Mouse (Mus musculus) heart, embryonic 10.5 days (tissue): Measurements from ENCODE around the gene Dlg5. TPM values are rescaled to one million over a fixed set of nuclear protein-coding genes. Genes with fewer than 3 reads are reported as not detected.

Source experiments
- DNase-seq: peaks from one replicate; pipeline ENCODE4 v3.0.0-alpha.2; 2017; ENCODE audit warnings: low spot score
- H3K27ac ChIP-seq: fragments of 300-500 bp; sonication (generic); 2 replicates; pipeline ENCODE4 v1.5.1; 2016; ENCODE audit warnings: mild to moderate bottlenecking
- H3K27me3 ChIP-seq: fragments of 300-500 bp; sonication (generic); 2 replicates; pipeline ENCODE4 v1.6.1; 2016; ENCODE audit warnings: mild to moderate bottlenecking; ENCODE audit not compliant: poor library complexity, insufficient read depth, severe bottlenecking
- H3K36me3 ChIP-seq: fragments of 300-500 bp; sonication (generic); 2 replicates; pipeline ENCODE4 v1.6.1; 2016; ENCODE audit warnings: mild to moderate bottlenecking, moderate library complexity
- H3K4me1 ChIP-seq: fragments of 300-500 bp; sonication (generic); 2 replicates; pipeline ENCODE4 v1.6.1; 2016; ENCODE audit warnings: mild to moderate bottlenecking
- H3K4me3 ChIP-seq: fragments of 300-500 bp; sonication (generic); 2 replicates; pipeline ENCODE4 v1.5.1; 2016; ENCODE audit warnings: mild to moderate bottlenecking, moderate library complexity
- H3K9me3 ChIP-seq: fragments of 300-500 bp; sonication (generic); 2 replicates; pipeline ENCODE4 v1.6.1; 2016; ENCODE audit warnings: mild to moderate bottlenecking, moderate library complexity
- WGBS: fragments of 180-500 bp; shearing (Covaris S2); methylation state at CpG from one replicate; pipeline ENCODE4 v1.1.7; 2016; 5-methylcytosine and 5-hydroxymethylcytosine counted together
- polyA plus RNA-seq: library from polyadenylated mRNA; unstranded; fragments of >200 nt; fragmentation: Nextera tagmentation; extraction: Ambion mirVana; gene quantifications from 2 replicates; pipeline ENCODE4 v1.2.1, GENCODE M21; 2016

The Dlg5 gene
- polyA plus RNA-seq, 1 experiment from 2014 or later: 15.1 TPM

GRCm38 (mm10) chr14:24134623-24135290 lies 111.0 kb downstream of the Dlg5 start:
- no peaks in the 10 kb centered on the region for H3K27me3 ChIP-seq
- H3K27ac ChIP-seq: no peak overlapping the region
- whole genome bisulfite sequencing: 83% methylated on average over 7 of the region's 7 CpGs
- no peaks in the 10 kb centered on the region for H3K4me1 ChIP-seq
- no peak overlapping the region for H3K4me3 ChIP-seq
- DNase-seq: no peak
- H3K9me3 ChIP-seq: no peaks in the 10 kb centered on the region
- H3K36me3 ChIP-seq: peaks cover 58% of the 10 kb centered on the region

DNA sequence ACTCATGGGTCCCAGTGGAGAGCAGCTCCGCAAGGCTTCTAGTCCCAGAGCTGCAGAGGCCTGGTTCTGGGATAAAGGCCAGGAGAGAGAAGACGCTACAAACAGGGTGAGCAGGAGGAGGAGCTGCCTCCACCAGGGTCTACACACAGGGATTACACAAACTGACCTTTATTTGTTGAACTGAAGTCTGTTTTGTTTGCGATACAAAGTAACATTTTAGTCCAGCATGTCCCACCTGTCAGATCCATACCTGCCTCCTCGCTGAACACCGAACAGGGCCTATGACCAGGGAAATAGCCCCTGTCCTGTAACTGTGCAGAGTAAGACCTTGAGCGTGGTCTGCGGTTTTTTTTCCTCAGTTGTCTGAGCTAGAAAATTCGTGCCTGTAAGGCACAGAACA lies 111.9 kb downstream of the Dlg5 start:
- peaks cover 51% of the 10 kb centered on the region for H3K36me3 ChIP-seq
- DNase-seq: no peak

DNA sequence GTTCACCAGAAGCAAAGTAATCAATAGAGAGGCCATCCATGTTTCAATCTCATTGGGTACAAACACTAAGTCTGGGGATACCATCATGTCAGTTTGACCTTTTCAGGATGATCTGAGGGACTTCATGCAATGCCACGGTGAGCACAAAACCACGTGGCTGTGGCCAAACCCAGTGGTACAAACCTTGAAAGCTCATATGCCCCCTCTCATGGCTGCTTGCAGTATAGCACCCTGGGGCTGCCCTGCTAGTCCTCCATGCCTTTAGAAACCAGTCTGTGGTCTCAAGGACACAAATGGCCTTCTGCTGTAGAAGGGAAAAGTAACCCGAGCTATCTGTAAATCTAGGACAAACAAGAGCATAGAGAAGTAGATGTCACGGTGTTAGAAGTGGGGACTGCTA lies 113.6 kb downstream of the Dlg5 start:
- DNase-seq: no peak
- Histone ChIP-seq H3K27me3 (no peaks in the 10 kb centered on the region), H3K4me3 (no peak overlapping the region), H3K9me3 (no peaks in the 10 kb centered on the region), H3K27ac (no peak overlapping the region), H3K36me3 (peaks cover 33% of the 10 kb centered on the region), H3K4me1 (no peaks in the 10 kb centered on the region)
- 28% methylated on average over 4 of the region's 4 CpGs for WGBS

More for the DNA sequence above, 111.9 kb downstream of the Dlg5 start:
- H3K9me3 ChIP-seq: no peaks in the 10 kb centered on the region
- no peaks in the 10 kb centered on the region for H3K27me3 ChIP-seq
- WGBS: 88% methylated on average over 8 of the region's 8 CpGs
- no peak overlapping the region for H3K27ac ChIP-seq
- H3K4me1 ChIP-seq: no peaks in the 10 kb centered on the region
- H3K4me3 ChIP-seq: no peak overlapping the region

DNA sequence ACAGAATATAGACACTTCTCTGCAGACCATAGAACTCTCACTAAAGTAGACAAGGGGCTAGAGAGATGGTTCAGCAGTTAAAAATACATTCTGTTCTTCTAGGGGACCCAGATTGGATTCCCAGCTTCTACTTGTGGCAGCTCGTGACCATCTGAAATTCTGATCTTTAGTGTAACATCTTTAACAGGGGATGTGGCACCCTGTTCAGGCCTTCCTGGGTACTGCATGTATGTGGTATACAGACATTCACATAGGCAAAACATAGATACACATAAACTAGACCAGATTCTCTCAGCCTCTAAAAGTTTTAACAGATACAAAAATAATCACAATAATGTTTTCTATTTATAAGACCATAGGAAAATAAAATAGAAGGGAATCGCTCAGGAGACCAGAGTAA lies 120.7 kb downstream of the Dlg5 start:
- Histone ChIP-seq H3K9me3 (no peaks in the 10 kb centered on the region), H3K4me3 (no peak overlapping the region), H3K4me1 (no peaks in the 10 kb centered on the region), H3K27me3 (no peaks in the 10 kb centered on the region), H3K36me3 (no peaks in the 10 kb centered on the region), H3K27ac (no peak overlapping the region)
- WGBS: 77% methylated on average over 2 of the region's 2 CpGs
- no peak for DNase-seq

DNA sequence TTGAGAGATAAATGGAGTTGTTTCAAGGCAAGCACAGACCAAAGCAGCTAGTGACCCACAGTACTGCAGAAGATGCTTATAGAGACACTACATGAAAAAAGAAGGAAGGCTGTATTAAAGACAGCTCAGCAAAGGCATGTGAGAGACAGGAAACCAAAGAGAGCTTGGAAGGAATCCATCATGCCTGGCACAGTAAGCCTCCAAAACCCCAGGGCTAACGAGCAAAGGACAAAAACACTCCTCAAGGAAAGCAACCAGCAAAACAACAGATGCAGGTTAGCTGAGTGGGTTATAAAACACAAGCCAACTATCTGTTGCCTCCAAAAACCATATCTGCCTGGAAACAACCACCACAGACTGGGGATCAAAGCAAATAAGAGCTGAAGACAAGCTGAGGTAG lies 121.5 kb downstream of the Dlg5 start:
- Histone ChIP-seq H3K27ac (no peak overlapping the region), H3K36me3 (no peaks in the 10 kb centered on the region), H3K4me1 (no peaks in the 10 kb centered on the region), H3K27me3 (no peaks in the 10 kb centered on the region), H3K4me3 (no peak overlapping the region), H3K9me3 (no peaks in the 10 kb centered on the region)
- DNase-seq: no peak
- WGBS: 58% methylated on average over 1 of the region's 1 CpGs

GRCm38 (mm10) chr14:24106734-24107133 lies 139.0 kb downstream of the Dlg5 start:
- DNase-seq: no peak
- Histone ChIP-seq H3K4me1 (no peaks in the 10 kb centered on the region), H3K4me3 (no peak overlapping the region), H3K36me3 (no peaks in the 10 kb centered on the region), H3K9me3 (no peaks in the 10 kb centered on the region), H3K27me3 (no peaks in the 10 kb centered on the region), H3K27ac (no peak overlapping the region)
- WGBS: 84% methylated on average over 2 of the region's 2 CpGs

DNA sequence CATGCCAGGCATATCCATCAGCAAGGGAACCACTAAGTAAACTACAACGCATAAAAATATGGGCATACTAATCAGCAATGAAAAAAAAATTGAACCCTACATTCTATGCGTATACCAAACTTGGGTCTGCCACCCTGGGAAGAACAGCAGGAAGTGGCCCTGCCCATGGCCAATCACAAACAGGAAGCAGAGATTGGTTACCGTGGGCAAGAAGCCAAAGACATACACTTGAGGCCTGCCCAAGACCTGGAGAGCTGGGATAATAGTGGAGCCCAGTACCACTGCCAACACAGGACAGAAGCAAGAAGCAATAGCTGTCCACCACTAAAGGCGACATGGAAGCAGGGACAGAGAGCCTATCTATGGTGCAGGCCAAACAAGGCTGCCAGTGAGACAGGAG lies 146.9 kb downstream of the Dlg5 start:
- peaks cover 6% of the 10 kb centered on the region; the same call in 1 of the 2 replicates for H3K4me1 ChIP-seq
- H3K36me3 ChIP-seq: no peaks in the 10 kb centered on the region
- no peak overlapping the region for H3K4me3 ChIP-seq
- no peaks in the 10 kb centered on the region for H3K27me3 ChIP-seq
- 74% methylated on average over 4 of the region's 4 CpGs for WGBS
- H3K9me3 ChIP-seq: no peaks in the 10 kb centered on the region
- no peak overlapping the region for H3K27ac ChIP-seq
- no peak for DNase-seq

DNA sequence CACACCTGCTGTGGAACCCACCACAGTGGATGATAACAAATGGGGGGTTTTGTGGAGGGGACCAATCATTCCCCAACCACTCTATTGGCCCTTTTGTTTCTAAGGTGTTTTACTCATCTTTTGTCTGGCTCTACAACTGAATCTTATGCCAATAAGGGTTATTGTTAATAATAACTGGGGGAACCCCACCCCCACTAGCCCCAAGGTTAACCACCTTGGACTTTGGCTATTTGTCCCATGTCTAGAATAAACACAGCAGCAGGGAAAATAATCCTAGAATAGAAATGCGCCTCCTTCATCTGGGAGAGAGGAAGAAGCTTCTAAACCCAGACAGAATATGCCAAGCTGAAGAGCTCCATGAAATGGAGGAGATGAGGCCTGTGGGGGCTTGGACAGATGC lies 151.1 kb downstream of the Dlg5 start:
- WGBS: 84% methylated on average over 1 of the region's 1 CpGs
- Histone ChIP-seq H3K27ac (no peak overlapping the region), H3K9me3 (no peaks in the 10 kb centered on the region)

GRCm38 (mm10) chr14:24093221-24093620 lies 152.5 kb downstream of the Dlg5 start:
- no peaks in the 10 kb centered on the region for H3K9me3 ChIP-seq
- H3K4me1 ChIP-seq: peaks cover 17% of the 10 kb centered on the region
- no peak for DNase-seq
- no peaks in the 10 kb centered on the region for H3K27me3 ChIP-seq
- H3K27ac ChIP-seq: no peak overlapping the region
- WGBS: 91% methylated on average over 4 of the region's 4 CpGs
- no peaks in the 10 kb centered on the region for H3K36me3 ChIP-seq
- no peak overlapping the region for H3K4me3 ChIP-seq

More for the DNA sequence above, 151.1 kb downstream of the Dlg5 start:
- Histone ChIP-seq H3K36me3 (no peaks in the 10 kb centered on the region), H3K4me1 (peaks cover 17% of the 10 kb centered on the region), H3K27me3 (no peaks in the 10 kb centered on the region), H3K4me3 (no peak overlapping the region)
- no peak for DNase-seq

- Histone ChIP-seq H3K36me3 (no peaks in the 10 kb centered on the region), H3K27me3 (no peaks in the 10 kb centered on the region), H3K9me3 (no peaks in the 10 kb centered on the region), H3K4me3 (no peak overlapping the region), H3K27ac (no peak overlapping the region), H3K4me1 (peaks cover 17% of the 10 kb centered on the region)
- DNase-seq: no peak
- 79% methylated on average over 3 of the region's 3 CpGs for WGBS
Measured at GRCm38 (mm10) chr14:24092391-24092790, 153.3 kb downstream of the Dlg5 start.

- Histone ChIP-seq H3K4me3 (no peak overlapping the region), H3K27ac (peak overlapping the region; percentile 22; the same call in 1 of the 2 replicates), H3K27me3 (no peaks in the 10 kb centered on the region), H3K9me3 (no peaks in the 10 kb centered on the region), H3K36me3 (no peaks in the 10 kb centered on the region), H3K4me1 (peaks cover 19% of the 10 kb centered on the region)
- WGBS: 15% methylated on average over 1 of the region's 1 CpGs
- DNase-seq: peak; percentile 87
Measured at GRCm38 (mm10) chr14:24090790-24091189, 154.9 kb downstream of the Dlg5 start.

- peaks cover 19% of the 10 kb centered on the region for H3K4me1 ChIP-seq
- WGBS: 79% methylated on average over 3 of the region's 3 CpGs
- H3K36me3 ChIP-seq: no peaks in the 10 kb centered on the region
- no peak overlapping the region for H3K27ac ChIP-seq
- H3K4me3 ChIP-seq: no peak overlapping the region
- H3K9me3 ChIP-seq: no peaks in the 10 kb centered on the region
- no peak for DNase-seq
- H3K27me3 ChIP-seq: no peaks in the 10 kb centered on the region
Measured at GRCm38 (mm10) chr14:24089181-24089580, 156.5 kb downstream of the Dlg5 start.

DNA sequence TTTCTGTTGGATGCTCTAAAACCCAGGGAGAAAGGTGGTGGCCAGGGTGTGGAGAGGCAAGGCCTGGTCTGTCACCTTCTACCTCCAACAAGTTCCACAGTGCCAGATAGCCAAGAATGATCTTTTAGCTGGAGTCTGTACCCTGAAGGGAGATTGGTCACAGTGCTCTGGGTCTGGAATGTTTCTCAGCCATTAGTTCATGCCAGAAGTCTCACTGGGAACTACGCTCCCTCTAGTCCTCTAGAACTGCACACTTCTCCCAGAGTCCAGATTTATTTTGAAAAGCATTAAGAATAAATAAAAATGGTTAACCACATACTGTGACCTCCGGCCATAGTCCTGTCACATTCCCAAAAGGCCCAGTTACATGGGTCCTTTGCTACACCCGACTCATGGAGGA lies 158.3 kb downstream of the Dlg5 start:
- 93% methylated on average over 3 of the region's 3 CpGs for WGBS
- no peak overlapping the region for H3K27ac ChIP-seq
- no peaks in the 10 kb centered on the region for H3K36me3 ChIP-seq
- H3K9me3 ChIP-seq: no peaks in the 10 kb centered on the region
- peaks cover 19% of the 10 kb centered on the region for H3K4me1 ChIP-seq
- no peak overlapping the region for H3K4me3 ChIP-seq
- H3K27me3 ChIP-seq: no peaks in the 10 kb centered on the region
- DNase-seq: no peak

- 66% methylated on average over 5 of the region's 5 CpGs for WGBS
- Histone ChIP-seq H3K9me3 (no peaks in the 10 kb centered on the region), H3K27ac (no peak overlapping the region), H3K36me3 (no peaks in the 10 kb centered on the region), H3K27me3 (no peaks in the 10 kb centered on the region), H3K4me3 (no peak overlapping the region), H3K4me1 (peaks cover 23% of the 10 kb centered on the region)
- DNase-seq: no peak
Measured at GRCm38 (mm10) chr14:24086481-24086880, 159.2 kb downstream of the Dlg5 start.
